Mouse (Mus musculus) heart, adult 9 months (tissue): ENCODE data around the gene Hist1h3f.
"Not testable (repeated sequence)": the region's sequence is repeated elsewhere in the genome, so short reads cannot be mapped to it uniquely, and the experiment has no call there.

Experiments
- DNase-seq, 2 experiments: peaks; one replicate each; pipeline ENCODE4 v3.0.0; 2022; ENCODE audit warnings: low spot score in 2 of 2

Gene Hist1h3f

DNA sequence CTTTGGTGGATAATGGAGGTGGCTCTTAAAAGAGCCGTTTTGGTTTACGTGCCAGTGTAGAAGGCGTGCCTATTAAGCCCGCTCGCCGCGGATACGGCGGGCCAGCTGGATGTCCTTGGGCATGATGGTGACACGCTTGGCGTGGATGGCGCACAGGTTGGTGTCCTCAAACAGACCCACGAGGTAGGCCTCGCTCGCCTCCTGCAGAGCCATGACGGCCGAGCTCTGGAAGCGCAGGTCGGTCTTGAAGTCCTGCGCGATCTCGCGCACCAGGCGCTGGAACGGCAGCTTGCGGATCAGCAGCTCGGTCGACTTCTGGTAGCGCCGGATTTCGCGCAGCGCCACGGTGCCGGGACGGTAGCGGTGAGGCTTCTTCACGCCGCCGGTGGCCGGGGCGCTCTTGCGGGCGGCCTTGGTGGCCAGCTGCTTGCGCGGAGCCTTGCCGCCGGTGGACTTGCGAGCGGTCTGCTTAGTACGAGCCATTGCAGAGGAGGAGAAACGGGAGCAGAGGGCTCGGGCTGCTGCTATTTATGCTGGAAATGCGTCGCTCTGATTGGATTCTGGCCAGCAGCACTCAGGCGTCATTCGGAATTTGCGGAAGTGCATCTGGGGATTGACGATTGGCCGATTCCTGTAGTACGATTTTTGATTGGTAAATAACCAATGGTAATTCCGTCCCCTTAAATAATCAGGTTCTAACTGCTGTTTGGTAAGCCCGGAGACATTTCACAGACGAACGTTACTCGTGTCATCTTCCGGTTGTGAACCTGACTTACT lies 18.2 kb downstream of the Hist1h3f start, which contains the start of gene Hist1h3e:
Hist1h3e (minus strand) TSS at position 487 of the 777 bp plus-strand sequence.
- peak; percentile 94 to 96 for DNase-seq

DNA sequence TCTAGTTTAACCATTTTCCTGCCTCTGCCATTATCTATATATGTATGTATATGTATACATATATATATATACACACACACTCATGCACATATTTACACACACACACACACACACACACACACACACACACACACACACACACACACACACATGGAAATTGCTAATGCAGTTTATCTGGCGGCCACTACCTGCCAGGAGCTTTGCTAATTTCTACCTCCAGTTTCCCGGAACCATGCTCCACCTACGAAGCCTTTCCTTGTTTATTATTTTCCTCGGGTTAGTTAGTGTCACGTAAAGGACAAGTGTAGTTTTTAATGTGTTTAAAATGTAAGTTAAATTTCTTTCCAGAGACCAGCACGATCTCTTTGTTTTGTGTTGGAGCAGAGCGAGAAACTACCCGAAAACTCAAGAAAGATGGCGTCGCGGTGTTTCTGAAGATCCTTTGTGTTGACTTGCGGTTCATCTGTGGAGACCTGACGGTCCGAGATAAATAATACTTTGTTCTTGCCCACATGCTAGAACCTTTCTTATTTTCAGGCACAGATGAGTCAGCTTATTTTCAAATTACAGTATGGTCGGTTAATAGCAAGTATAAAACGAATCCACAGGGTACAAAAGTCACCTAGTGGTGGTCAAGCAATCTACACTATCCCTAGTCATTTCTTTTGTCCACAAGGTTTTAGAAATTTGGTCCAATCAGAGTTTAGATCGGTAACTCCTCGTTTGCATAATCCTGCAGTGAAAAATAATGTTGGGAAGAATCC lies 19.0 kb downstream of the Hist1h3f start:
- DNase-seq: peak; percentile 55 to 70

DNA sequence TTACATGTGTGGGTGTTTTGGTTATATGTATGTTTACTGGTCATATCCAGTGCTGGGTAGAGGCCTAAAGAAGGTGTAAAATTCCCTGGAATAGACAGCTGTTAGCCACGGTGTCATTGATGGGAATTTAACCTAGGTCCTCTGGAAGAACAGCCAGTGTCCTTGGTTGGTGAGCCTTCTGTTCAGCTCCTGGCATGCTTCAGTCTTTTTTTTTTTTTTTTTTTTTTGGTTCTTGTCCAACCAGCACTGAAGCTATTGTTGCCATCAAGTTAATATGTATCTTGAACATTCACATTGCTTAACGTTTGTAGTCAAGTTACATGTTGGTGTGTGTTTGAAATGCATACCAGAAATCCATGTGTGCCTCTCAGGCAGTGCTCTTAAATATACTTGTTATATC lies 20.6 kb downstream of the Hist1h3f start:
- no peak for DNase-seq

DNA sequence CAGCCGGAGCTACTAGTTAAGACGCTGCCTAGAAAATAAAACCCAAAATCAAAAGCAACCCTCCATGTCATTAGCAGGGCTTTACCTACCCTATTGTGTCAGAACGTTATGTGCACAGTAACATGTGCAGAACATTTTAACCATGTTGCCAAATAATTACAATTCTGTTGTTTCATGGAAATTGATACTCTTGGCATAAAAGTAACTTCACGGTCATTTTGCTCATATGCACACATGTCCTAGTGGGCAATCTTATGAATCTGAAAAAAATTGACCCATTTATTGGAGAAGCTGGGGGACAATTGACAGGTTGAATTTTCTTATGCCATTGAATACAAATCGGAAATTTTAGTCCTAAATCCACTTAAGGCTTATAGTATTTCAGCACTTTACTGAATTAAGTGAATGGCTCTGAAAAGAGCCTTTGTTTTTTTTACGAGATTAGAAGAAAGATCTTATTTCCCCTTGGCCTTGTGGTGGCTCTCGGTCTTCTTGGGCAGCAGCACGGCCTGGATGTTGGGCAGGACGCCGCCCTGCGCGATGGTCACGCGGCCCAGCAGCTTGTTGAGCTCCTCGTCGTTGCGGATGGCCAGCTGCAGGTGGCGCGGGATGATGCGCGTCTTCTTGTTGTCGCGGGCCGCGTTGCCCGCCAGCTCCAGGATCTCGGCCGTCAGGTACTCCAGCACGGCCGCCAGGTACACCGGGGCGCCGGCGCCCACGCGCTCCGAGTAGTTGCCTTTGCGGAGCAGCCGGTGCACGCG lies 26.6 kb downstream of the Hist1h3f start:
- DNase-seq: not testable (repeated sequence)

DNA sequence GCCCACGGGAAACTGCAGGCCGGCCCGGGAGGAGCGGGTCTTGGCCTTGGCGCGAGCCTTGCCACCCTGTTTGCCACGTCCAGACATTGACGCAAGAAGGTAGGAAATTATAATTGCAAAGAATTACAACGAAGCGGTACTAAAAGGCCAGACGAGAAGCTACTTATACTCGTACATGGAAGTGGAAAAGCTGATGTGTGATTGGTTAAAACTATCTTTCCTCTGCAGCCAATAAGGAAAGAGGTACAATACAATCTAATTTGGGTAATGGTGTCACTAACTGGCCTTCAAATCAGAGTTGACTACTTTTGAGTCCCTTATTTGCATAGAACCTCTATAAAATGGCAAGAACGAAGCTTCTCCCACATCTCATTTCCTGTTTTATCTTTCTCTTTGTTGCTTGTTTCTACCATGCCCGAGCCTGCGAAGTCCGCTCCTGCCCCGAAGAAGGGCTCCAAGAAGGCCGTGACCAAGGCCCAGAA lies 27.2 kb downstream of the Hist1h3f start, which contains the start of the genes Hist1h2ae and Hist1h2bg:
Hist1h2ae (minus strand) TSS at position 199 of the 482 bp plus-strand sequence.
Hist1h2bg (plus strand) TSS at position 375 of the 482 bp plus-strand sequence.
- DNase-seq: peak; percentile 85 to 94

DNA sequence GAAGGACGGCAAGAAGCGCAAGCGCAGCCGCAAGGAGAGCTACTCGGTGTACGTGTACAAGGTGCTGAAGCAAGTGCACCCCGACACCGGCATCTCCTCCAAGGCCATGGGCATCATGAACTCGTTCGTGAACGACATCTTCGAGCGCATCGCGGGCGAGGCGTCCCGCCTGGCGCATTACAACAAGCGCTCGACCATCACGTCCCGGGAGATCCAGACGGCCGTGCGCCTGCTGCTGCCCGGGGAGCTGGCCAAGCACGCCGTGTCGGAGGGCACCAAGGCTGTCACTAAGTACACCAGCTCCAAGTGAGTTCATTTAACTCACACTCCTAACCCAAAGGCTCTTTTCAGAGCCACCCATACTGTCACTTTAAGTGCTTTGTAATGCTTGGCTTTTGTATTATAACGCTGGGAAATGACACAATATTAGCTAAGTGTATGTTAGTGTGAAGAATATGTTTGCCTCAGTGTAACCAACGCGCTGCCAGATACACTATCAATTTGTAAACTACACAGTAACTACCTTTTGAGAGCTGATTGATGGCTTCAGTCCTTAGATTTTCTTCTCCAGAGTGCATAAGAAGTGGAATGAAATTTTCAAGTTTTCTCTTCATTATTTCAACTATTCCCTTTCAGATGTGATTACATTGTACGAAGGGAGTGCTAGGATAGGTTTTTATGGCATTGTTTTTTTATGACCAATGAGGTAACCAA lies 27.8 kb downstream of the Hist1h3f start:
- DNase-seq: not testable (repeated sequence)

DNA sequence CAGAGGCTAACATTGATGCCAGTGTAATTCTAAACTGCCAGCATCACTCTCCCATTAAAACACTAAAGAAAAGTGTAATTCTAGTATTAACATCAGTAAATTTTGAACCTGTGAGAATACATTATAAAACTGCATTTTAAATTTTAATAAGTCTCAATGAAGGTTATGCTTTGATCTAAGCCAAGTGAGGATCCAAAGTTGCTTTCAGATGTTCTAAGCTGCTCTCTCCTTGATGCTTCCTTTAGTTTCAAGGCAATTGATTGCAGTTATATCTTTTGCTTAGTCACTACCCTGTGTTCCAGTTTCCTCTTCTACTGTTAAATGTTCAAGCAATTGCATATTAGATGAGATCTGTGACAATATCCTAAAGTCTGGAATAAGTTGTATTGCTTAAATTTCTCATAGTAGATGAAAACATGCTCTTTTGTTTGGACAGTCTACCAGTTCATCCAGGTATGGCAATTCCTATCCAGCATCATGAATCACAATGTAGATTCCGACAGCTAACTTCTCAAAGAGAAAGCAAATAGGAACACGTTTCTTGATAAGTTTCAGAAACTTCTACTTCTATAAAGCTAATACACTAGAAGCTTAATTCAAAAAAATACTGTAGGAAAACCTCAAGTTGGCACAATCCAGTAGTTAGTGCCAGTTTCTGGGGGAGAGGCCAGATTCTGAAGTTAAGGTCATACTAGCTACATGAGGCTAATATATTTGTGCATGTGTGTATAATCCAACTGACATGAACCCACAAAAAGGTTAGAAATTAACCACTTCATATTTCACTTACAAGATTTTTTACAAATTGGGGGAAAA lies 28.6 kb downstream of the Hist1h3f start:
- DNase-seq: no peak

DNA sequence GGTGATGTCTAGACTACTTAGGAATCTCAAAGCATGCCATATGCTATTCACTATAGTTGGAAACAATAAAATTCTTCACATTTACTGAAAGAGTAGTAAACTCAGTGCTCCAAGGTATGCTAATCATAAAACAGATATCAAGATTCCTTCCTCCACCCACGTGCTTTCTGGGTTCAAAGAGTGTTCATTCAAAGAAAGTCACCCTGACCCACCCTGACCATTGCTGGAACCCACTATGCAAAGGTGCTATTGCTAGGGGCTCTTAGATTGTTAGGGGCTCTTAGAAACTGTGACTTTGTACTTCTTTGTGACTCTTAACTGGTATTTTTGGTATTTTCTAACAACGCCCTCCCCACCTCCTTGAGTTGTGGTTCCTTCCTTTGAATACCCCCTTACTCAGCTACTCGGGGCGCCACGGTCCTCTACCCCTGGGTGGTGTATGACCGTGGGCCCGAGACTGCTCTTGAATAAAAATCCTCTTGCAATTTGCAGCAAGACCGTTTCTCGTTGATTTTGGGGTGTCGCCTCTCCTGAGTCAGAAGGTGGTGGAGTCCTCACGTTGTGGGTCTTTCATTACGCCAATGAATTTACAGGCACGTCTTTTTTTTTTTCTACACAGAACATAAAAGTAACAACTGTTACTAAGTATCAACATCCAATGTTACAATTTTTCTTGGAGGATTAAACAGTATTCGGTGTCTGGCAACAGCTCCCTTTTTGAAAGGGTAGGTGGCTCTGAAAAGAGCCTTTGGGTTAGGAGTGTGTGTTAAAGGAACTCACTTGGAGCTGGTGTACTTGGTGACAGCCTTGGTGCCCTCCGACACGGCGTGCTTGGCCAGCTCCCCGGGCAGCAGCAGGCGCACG lies 29.4 kb downstream of the Hist1h3f start:
- not testable (repeated sequence) for DNase-seq

DNA sequence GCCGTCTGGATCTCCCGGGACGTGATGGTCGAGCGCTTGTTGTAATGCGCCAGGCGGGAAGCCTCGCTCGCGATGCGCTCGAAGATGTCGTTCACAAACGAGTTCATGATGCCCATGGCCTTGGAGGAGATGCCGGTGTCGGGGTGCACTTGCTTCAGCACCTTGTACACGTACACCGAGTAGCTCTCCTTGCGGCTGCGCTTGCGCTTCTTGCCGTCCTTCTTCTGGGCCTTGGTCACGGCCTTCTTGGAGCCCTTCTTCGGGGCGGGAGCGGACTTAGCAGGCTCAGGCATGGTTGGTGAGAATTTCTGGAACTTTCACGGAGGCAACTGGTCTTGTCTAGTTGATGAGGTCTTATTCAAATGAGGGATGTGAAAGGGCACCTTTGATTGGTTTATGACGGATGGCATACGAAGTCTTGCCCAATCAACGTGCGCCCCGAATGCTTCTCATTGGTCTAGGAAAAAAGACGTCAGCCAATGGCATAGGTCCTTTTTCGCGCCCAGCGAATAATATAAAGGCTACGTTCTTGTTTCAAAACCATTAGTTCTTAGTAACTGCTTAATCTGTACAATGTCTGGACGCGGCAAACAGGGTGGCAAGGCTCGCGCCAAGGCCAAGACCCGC lies 30.2 kb downstream of the Hist1h3f start, which contains the start of the genes Hist1h2bf and Hist1h2ad:
Hist1h2bf (minus strand) TSS at position 299 of the 627 bp plus-strand sequence.
Hist1h2ad (plus strand) TSS at position 484 of the 627 bp plus-strand sequence.
- peak; percentile 89 to 95 for DNase-seq

DNA sequence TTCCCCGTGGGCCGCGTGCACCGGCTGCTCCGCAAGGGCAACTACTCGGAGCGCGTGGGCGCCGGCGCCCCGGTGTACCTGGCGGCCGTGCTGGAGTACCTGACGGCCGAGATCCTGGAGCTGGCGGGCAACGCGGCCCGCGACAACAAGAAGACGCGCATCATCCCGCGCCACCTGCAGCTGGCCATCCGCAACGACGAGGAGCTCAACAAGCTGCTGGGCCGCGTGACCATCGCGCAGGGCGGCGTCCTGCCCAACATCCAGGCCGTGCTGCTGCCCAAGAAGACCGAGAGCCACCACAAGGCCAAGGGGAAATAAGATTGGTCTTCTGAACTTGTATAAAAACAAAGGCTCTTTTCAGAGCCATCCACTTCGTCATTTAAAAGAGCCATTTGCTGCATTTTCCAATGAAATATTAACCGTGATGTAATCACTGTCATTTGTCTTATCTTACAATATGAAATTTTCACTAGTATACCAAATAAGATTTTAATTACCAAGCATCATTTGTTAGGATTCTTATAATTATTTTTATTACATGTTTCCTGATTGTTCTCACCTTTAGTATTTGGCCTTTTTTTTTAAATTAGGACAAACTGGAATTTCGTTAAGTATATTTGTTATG lies 30.8 kb downstream of the Hist1h3f start:
- not testable (repeated sequence) for DNase-seq

DNA sequence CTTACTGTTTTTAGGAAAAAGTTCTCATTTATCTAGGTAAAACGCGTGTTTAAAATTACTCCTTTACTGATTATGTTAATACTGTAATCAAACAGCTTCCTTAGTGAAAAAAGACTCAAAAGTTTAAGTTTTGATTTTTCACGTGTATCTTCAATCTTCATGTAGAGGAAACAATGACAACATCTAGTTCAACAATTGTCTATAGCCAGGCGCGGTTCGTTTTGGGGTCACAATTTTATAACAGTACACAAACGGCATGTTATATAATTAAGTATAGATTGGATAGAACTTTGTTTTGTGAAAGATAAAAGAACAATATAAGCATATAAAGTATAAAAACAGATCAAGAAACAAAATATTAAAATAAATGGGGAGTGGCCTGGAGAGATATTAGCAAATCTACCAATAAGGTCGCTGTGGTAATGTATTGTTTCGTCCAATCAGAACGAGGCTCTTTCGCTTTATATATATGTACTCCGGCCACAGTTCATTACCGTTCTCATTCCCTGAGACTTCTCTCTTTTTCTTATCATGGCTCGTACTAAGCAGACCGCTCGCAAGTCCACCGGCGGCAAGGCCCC lies 31.5 kb downstream of the Hist1h3f start, which contains the start of gene Hist1h3d:
Hist1h3d (plus strand) TSS at position 493 of the 581 bp plus-strand sequence.
- peak; percentile 57 to 78 for DNase-seq

DNA sequence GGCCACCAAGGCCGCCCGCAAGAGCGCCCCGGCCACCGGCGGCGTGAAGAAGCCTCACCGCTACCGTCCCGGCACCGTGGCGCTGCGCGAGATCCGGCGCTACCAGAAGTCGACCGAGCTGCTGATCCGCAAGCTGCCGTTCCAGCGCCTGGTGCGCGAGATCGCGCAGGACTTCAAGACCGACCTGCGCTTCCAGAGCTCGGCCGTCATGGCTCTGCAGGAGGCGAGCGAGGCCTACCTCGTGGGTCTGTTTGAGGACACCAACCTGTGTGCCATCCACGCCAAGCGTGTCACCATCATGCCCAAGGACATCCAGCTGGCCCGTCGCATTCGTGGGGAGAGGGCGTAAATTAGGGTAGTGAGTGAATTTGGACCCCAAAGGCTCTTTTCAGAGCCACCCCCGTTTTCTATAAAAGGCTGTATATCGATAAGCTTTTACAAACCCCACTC lies 32.0 kb downstream of the Hist1h3f start:
- not testable (repeated sequence) for DNase-seq

DNA sequence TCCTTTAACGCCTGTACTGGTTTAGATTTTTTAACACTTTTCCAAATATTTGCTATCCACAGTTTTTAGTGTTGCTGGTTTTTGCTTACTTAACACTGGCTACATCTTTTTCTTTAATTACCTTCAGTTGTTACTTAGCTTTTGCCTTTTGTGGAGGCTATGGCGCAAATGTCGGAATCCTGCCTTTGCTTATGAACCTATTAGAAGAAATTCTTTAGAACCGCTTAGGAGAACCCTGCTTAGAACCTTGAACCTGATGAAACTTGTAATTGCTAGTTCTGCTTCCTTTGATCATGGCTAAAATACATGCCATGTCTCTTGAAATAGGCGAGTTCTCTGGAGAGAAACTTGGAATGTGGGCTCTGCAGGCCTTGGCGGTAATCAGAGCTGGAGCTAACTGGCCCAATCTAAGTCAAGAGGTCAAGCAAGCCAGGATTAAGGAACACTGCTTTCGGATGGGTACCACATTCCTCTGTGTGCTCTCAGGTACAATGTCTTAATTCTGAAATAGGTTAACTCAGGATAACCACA lies 32.6 kb downstream of the Hist1h3f start:
- no peak for DNase-seq

DNA sequence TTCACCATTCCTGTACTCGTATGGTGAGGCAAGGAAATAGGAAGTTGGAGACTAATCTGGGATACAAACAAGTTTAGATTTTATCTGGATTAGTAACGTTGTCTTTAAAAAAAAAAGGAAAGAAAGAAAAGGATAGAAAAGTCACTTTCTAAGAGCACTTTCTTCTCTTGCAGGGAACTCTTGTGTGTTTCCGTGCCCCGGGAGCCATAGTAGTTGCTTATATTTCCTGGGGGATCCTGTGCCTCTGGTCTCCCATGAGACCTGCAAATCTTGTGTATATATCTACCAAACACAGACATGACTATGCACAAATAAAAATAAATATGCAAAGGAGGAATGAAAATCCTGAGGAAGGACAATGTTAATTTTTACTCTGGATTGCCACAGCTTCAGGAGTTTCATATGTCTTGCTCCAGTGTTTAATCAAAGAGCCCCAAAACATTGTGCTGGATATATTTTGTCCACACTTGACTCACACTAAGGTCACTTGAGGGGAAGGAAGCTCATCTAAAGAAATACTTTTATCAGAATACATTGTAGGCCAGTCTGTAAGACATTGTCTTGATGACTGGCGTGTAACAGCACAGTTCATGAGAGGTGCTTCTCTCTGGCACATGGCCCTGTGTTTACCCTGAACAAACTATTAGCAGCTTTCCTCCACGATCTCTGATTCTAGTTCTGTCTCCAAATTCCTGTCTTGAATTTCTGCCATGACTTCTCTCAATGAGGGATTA lies 33.2 kb downstream of the Hist1h3f start:
- no peak for DNase-seq

DNA sequence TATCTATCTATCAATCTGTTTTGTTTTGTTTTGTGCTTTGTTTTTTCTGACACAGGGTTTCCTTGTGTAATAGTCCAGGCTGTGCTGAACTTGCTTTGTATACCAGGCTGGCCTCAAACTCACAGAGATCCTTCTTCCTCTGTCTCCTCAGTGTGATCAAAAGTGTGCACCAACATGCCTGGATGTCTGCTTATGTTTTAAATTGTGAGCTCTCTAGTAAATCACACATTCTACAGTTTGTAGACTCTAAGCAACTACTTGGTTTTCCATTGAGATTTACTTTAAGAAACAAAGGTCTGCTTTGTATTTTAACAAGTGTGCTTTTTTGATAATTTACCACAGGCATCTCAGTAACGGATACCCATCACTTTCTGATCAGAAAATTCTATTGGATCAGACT lies 34.0 kb downstream of the Hist1h3f start:
- DNase-seq: no peak

DNA sequence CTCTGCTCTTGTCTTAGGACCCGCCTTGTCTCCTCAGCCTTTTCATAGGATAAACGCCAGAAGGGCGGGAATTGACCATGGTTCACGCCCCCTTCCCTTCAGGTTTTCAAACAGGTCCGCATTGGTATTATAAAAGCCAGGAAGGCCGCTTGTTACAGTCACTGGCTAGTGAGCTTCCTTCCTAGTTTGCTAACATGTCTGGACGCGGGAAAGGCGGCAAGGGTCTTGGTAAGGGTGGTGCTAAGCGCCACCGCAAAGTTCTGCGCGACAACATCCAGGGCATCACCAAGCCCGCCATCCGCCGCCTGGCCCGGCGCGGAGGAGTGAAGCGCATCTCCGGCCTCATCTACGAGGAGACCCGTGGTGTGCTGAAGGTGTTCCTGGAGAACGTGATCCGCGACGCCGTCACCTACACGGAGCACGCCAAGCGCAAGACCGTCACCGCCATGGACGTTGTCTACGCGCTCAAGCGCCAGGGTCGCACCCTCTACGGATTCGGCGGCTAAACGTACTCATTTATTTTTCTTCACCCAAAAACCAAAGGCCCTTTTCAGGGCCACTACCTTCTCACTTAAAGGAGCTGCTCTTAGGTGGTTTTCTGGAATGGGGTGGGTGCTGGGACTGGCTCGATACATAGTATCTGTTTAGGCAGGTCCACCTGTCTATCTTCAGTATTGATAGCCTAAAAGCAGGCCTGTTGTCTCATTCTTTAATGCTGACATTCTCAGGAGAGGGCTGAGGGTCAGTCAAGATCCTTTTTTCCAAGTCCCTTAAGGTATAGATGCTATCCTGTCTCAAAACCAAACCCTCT lies 37.8 kb downstream of the Hist1h3f start, which contains the start of gene Hist1h4d:
Hist1h4d (plus strand) TSS at position 191 of the 811 bp plus-strand sequence.
- peak; percentile 99 to 100 for DNase-seq
